Mouse (Mus musculus) MEL (cell line): ENCODE data around the gene Htr6.

Source experiments
- CTCF ChIP-seq, 3 experiments: IDR thresholded peaks in 2 of 3; conservative IDR thresholded peaks in 1 of 3; 2 replicates each; pipeline ENCODE4 v1.5.1; 2011 to 2012; ENCODE audit warnings: low read length in 3 of 3, low read depth in 2 of 3, mild to moderate bottlenecking in 2 of 3, improper control_type of control experiment in 1 of 3, inconsistent platforms in 1 of 3, mixed read lengths in 1 of 3, moderate library complexity in 1 of 3; ENCODE audit not compliant: control insufficient read depth in 1 of 3, insufficient read depth in 1 of 3, poor library complexity in 1 of 3, severe bottlenecking in 1 of 3
- EP300 ChIP-seq, 2 experiments: IDR thresholded peaks; 2 replicates each; pipeline ENCODE4 v1.6.1; 2011; ENCODE audit warnings: improper control_type of control experiment in 2 of 2, low read length in 2 of 2, low read depth in 1 of 2, mild to moderate bottlenecking in 1 of 2
- GABPA ChIP-seq: IDR thresholded peaks from 2 replicates; pipeline ENCODE4 v1.6.1; 2012; ENCODE audit warnings: low read depth, mild to moderate bottlenecking, inconsistent platforms, low read length, improper control_type of control experiment, moderate library complexity
- GATA1 ChIP-seq: IDR thresholded peaks from 2 replicates; pipeline ENCODE4 v1.6.1; 2011; ENCODE audit warnings: low read depth, low read length, improper control_type of control experiment
- MYB ChIP-seq: IDR thresholded peaks from 2 replicates; pipeline ENCODE4 v1.6.1; 2011; ENCODE audit warnings: mild to moderate bottlenecking, low read depth, low read length, improper control_type of control experiment
- POLR2AphosphoS5 ChIP-seq: IDR thresholded peaks from 2 replicates; pipeline ENCODE4 v1.6.1; 2012; ENCODE audit warnings: low read depth, borderline replicate concordance, mild to moderate bottlenecking, inconsistent platforms, low read length, moderate library complexity, mixed read lengths
- SIN3A ChIP-seq: IDR thresholded peaks from 2 replicates; pipeline ENCODE4 v1.6.1; 2012; ENCODE audit warnings: low read length, improper control_type of control experiment, inconsistent platforms
- TAL1 ChIP-seq: IDR thresholded peaks from 2 replicates; pipeline ENCODE4 v1.6.1; 2012; ENCODE audit warnings: mild to moderate bottlenecking, inconsistent platforms, low read length, moderate library complexity, mixed read lengths

DNA sequence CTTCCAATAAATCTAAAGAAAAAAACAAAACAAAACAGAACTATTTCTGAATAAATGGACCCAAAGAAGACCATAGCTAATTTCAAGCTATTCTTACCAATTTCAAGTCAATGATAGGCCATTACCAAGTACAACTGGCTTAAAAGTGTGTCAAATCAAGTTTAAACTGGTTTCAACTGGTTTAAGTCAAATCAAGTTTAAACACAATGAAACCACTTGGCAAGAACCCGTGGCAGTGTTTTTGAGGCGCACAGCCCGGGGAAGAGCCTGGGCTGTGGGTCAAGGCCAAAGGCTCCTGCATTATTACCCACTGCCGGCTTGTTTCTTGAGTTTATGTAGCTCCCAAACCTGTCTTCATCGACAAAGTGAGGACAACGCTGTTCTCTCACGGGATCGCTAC, 25.0 kb upstream of the Htr6 start:
- no peak for TF ChIP-seq GATA1
- no peak for TF ChIP-seq CTCF (IDR thresholded peaks at IDR 0.05 in 2 of 3, conservative IDR thresholded peaks at IDR 0.05 in 1 of 3; ENCODE audit: control insufficient read depth in 1 of 3, insufficient read depth in 1 of 3, low read depth in 2 of 3, low read length in 3 of 3, poor library complexity in 1 of 3, severe bottlenecking in 1 of 3)
- TF ChIP-seq SIN3A, result no peak
- TF ChIP-seq GABPA, result no peak
- TF ChIP-seq TAL1, result no peak
- no peak for TF ChIP-seq MYB
- no peak for TF ChIP-seq POLR2AphosphoS5
- TF ChIP-seq EP300 (IDR thresholded peaks at IDR 0.05; ENCODE audit: low read depth in 1 of 2, low read length in 2 of 2), result no peak
